Mouse (Mus musculus): ENCODE measurements at regions not wholly inside any gene's neighbourhood (a gene's known extent, or its start where the extent isn't known, plus 50 kb on each side); places are given as distances from the start of the nearest gene placed in this dataset.

GRCm38 (mm10) chr8:67377061-67377460 lies 146.6 kb upstream of the Nat3 start:
- 87% methylated on average over 1 of the region's 1 CpGs for WGBS

GRCm38 (mm10) chr8:67405947-67406346 lies 117.7 kb upstream of the Nat3 start:
- H3K4me1 ChIP-seq, result no peaks in the 10 kb centered on the region
- no peak overlapping the region for H3K4me3 ChIP-seq (replicated peaks)
- no peak overlapping the region for H3K4me2 ChIP-seq
- 43% methylated on average over 10 of the region's 10 CpGs for WGBS
- H3K27me3 ChIP-seq, result no peaks in the 10 kb centered on the region
- no peak overlapping the region for H3K27ac ChIP-seq
- H3K36me3 ChIP-seq, result no peaks in the 10 kb centered on the region
- 0 out of 2 replicates have a peak, but pooled peaks have one; percentile 54 for ATAC-seq (replicated peaks; ENCODE audit: low FRiP score)
- H3K9ac ChIP-seq, result no peak overlapping the region
- H3K9me3 ChIP-seq (replicated peaks), result no peaks in the 10 kb centered on the region

More at GRCm38 (mm10) chr8:67377061-67377460, 146.6 kb upstream of the Nat3 start:
- H3K9me3 ChIP-seq (replicated peaks), result no peaks in the 10 kb centered on the region
- no peak overlapping the region for H3K27ac ChIP-seq
- H3K4me2 ChIP-seq, result no peak overlapping the region
- no peak overlapping the region for H3K9ac ChIP-seq
- no peak overlapping the region for H3K4me3 ChIP-seq (replicated peaks)
- no peaks in the 10 kb centered on the region for H3K27me3 ChIP-seq
- no peaks in the 10 kb centered on the region for H3K36me3 ChIP-seq
- ATAC-seq (replicated peaks; ENCODE audit: low FRiP score), result no peak
- no peaks in the 10 kb centered on the region for H3K4me1 ChIP-seq

GRCm38 (mm10) chr8:67414826-67415225 lies 108.8 kb upstream of the Nat3 start:
- no peak overlapping the region for H3K9ac ChIP-seq
- ATAC-seq (replicated peaks; ENCODE audit: low FRiP score), result no peak

GRCm38 (mm10) chr8:67422521-67422920 lies 101.1 kb upstream of the Nat3 start:
- WGBS, result 79% methylated on average over 2 of the region's 2 CpGs
- Histone ChIP-seq H3K36me3 (no peaks in the 10 kb centered on the region), H3K27ac (no peak overlapping the region), H3K27me3 (no peaks in the 10 kb centered on the region), H3K4me3 (replicated peaks) (no peak overlapping the region), H3K4me2 (no peak overlapping the region), H3K4me1 (no peaks in the 10 kb centered on the region), H3K9me3 (replicated peaks) (no peaks in the 10 kb centered on the region), H3K9ac (no peak overlapping the region)
- ATAC-seq (replicated peaks; ENCODE audit: low FRiP score), result no peak

More at GRCm38 (mm10) chr8:67414826-67415225, 108.8 kb upstream of the Nat3 start:
- Histone ChIP-seq H3K27ac (no peak overlapping the region), H3K9me3 (replicated peaks) (no peaks in the 10 kb centered on the region), H3K4me2 (no peak overlapping the region), H3K4me1 (no peaks in the 10 kb centered on the region), H3K36me3 (no peaks in the 10 kb centered on the region), H3K4me3 (replicated peaks) (no peak overlapping the region), H3K27me3 (no peaks in the 10 kb centered on the region)

Data from kidney, embryonic 15.5 days (tissue).